Mouse (Mus musculus) forebrain, embryonic 13.5 days (tissue): ENCODE measurements around the gene Tex38. TPM values are rescaled to one million over a fixed set of nuclear protein-coding genes. Genes with fewer than 3 reads are reported as not detected.

Experiments used
- ATAC-seq: fragments of 200-750 bp; cut with Nextera tagmentation; 2 replicates; pipeline ENCODE4 v1.8.0; 2017
- H3K27ac ChIP-seq: fragments of 300-500 bp; sonication (generic); 2 replicates; pipeline ENCODE4 v1.5.1; 2015; ENCODE audit warnings: inconsistent platforms, mild to moderate bottlenecking, moderate library complexity
- H3K27me3 ChIP-seq: fragments of 300-500 bp; sonication (generic); 2 replicates; pipeline ENCODE4 v1.6.1; 2015; ENCODE audit warnings: mild to moderate bottlenecking, inconsistent platforms
- H3K36me3 ChIP-seq: fragments of 300-500 bp; sonication (generic); 2 replicates; pipeline ENCODE4 v1.6.1; 2015; ENCODE audit warnings: mild to moderate bottlenecking, inconsistent platforms; ENCODE audit not compliant: poor library complexity, severe bottlenecking
- H3K4me1 ChIP-seq: fragments of 300-500 bp; sonication (generic); 2 replicates; pipeline ENCODE4 v1.6.1; 2015; ENCODE audit warnings: inconsistent platforms
- H3K4me2 ChIP-seq: fragments of 300-500 bp; sonication (generic); 2 replicates; pipeline ENCODE4 v1.6.1; 2015; ENCODE audit warnings: inconsistent platforms, mild to moderate bottlenecking, moderate library complexity
- H3K4me3 ChIP-seq: fragments of 300-500 bp; sonication (generic); 2 replicates; pipeline ENCODE4 v1.5.1; 2015; ENCODE audit warnings: mild to moderate bottlenecking, inconsistent platforms
- H3K9ac ChIP-seq: fragments of 300-500 bp; sonication (generic); 2 replicates; pipeline ENCODE4 v1.6.1; 2015; ENCODE audit warnings: mild to moderate bottlenecking, inconsistent platforms
- H3K9me3 ChIP-seq: fragments of 300-500 bp; sonication (generic); replicated peaks from 2 replicates; pipeline ENCODE4 v1.6.1; 2016; ENCODE audit warnings: inconsistent platforms
- WGBS: fragments of 180-500 bp; shearing (Covaris S2); methylation state at CpG from one replicate; pipeline ENCODE4 v1.1.7; 2015; 5-methylcytosine and 5-hydroxymethylcytosine counted together
- polyA plus RNA-seq: library from polyadenylated mRNA; unstranded; fragments of >200 nt; fragmentation: Nextera tagmentation; extraction: Ambion mirVana; gene quantifications from 2 replicates; pipeline ENCODE4 v1.2.1, GENCODE M21; 2015

Gene Tex38
- polyA plus RNA-seq, 1 experiment from 2014 or later = not detected

GRCm38 (mm10) chr4:115815606-115816005 is 34.8 kb upstream of the Tex38 start:
- Histone ChIP-seq H3K27me3 (no peaks in the 10 kb centered on the region), H3K4me2 (no peak overlapping the region), H3K4me3 (no peak overlapping the region), H3K9me3 (no peaks in the 10 kb centered on the region), H3K27ac (no peak overlapping the region), H3K36me3 (peaks cover 43% of the 10 kb centered on the region), H3K9ac (no peak overlapping the region), H3K4me1 (no peaks in the 10 kb centered on the region)
- no peak for ATAC-seq
- WGBS = 95% methylated on average over 5 of the region's 5 CpGs

- no peak overlapping the region for H3K27ac ChIP-seq
- 78% methylated on average over 4 of the region's 4 CpGs for WGBS
- no peak overlapping the region for H3K9ac ChIP-seq
- no peaks in the 10 kb centered on the region for H3K9me3 ChIP-seq
- no peak overlapping the region for H3K4me3 ChIP-seq
- no peaks in the 10 kb centered on the region for H3K4me1 ChIP-seq
- no peak for ATAC-seq
- H3K4me2 ChIP-seq = no peak overlapping the region
- no peaks in the 10 kb centered on the region for H3K27me3 ChIP-seq
- H3K36me3 ChIP-seq = peaks cover 43% of the 10 kb centered on the region
Observed at GRCm38 (mm10) chr4:115812326-115812725, 31.5 kb upstream of the Tex38 start.

DNA sequence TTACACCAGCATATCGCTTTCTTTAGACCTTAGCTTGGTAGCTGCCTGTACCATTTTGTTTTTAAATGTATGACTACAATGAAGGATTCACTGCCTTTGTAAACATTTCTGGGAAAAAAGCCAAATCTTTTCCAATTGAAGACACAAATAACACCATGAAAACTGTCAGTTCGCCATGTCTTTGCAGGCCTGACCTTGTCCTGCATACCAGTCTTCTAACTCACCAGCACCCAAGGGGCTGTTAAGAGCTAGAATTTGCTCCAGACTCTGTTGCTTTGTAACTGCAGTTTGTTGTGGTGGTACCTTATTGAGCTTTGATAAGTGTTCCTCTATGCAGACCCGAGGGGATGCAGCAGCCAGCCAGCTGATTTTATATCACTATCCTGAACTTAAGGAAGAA is 19.2 kb upstream of the Tex38 start:
- no peak overlapping the region for H3K4me3 ChIP-seq
- H3K9ac ChIP-seq = no peak overlapping the region
- no peaks in the 10 kb centered on the region for H3K9me3 ChIP-seq
- WGBS = 65% methylated on average over 3 of the region's 3 CpGs
- no peak overlapping the region for H3K4me2 ChIP-seq
- 0 out of 2 replicates have a peak, but pooled peaks cover 2% of the 10 kb centered on the region for H3K4me1 ChIP-seq
- no peaks in the 10 kb centered on the region for H3K27me3 ChIP-seq
- ATAC-seq = no peak
- H3K27ac ChIP-seq = no peak overlapping the region
- peaks cover 60% of the 10 kb centered on the region for H3K36me3 ChIP-seq

DNA sequence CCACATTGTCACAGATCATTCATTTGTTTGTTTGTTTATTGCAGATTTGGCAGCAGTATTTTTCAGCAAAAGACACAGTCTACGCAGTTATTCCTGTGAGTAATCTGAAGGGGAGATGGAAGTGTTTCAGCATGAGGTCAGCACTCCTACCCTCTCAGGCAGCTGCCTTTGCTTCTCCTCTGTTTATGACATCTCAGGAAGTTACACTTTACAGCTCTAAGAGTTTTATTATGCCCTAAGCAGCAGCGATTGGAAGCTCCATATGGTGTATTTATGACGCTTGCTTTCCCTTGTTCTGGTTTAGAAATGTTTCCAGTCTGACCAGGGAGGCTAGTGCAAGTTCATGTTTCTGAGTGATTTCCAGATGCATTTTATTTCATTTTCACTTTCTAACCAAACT is 14.5 kb upstream of the Tex38 start:
- no peak for ATAC-seq
- H3K4me1 ChIP-seq = 0 out of 2 replicates have a peak, but pooled peaks cover 2% of the 10 kb centered on the region
- WGBS = 96% methylated on average over 3 of the region's 3 CpGs
- H3K4me2 ChIP-seq = no peak overlapping the region
- no peaks in the 10 kb centered on the region for H3K9me3 ChIP-seq
- no peak overlapping the region for H3K9ac ChIP-seq
- no peak overlapping the region for H3K27ac ChIP-seq
- H3K4me3 ChIP-seq = no peak overlapping the region
- peaks cover 67% of the 10 kb centered on the region for H3K36me3 ChIP-seq
- H3K27me3 ChIP-seq = no peaks in the 10 kb centered on the region

DNA sequence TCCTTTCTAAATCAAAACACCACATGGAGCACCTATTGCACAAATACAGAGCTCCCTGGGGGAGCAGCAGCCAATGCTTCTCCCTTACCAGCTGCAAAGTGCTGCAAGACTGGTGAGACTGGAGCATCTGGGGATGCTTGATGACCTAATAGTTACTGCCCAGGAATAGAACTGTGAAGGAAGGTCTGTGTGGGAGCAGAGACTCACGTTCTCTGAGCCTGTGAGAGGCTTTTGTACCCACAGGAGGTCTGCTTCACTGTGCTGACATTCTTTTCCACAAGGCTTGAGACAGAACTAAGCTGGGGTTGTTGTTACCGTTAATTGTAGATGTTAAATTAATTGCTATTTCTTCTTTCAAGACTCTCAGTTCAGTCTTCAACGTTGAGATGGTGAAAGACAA is 10.0 kb upstream of the Tex38 start:
- Histone ChIP-seq H3K4me3 (no peak overlapping the region), H3K36me3 (peaks cover 49% of the 10 kb centered on the region), H3K4me2 (no peak overlapping the region), H3K9ac (no peak overlapping the region), H3K4me1 (peaks cover 3% of the 10 kb centered on the region), H3K27me3 (no peaks in the 10 kb centered on the region), H3K9me3 (no peaks in the 10 kb centered on the region), H3K27ac (no peak overlapping the region)
- 79% methylated on average over 3 of the region's 3 CpGs for WGBS
- ATAC-seq = no peak

DNA sequence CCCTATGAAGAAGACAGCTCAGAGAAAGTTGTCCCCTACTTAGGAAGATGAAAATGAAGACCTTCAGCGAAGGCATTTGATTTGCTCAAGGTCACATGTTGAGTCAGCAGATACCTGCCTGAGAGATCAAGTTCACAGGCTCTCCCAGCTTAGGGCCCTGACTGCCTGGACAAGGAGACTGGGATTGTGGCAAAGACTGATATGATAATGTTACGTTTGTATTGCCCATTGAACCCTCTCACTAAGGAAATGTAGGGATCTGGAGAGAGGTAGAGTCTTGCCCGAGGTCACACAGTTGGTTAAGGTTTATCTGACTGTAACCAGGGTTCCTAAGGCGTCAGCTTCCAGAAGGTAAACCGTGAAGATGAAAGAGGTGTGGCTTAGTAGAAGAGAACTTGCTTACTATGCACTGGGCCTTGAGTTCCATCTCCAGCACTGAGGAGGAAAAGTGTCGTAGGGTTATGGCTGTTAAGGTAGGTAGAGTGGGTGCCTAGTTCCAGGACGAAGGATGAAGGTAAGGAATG is 4.8 kb upstream of the Tex38 start:
- Histone ChIP-seq H3K4me1 (peaks cover 14% of the 10 kb centered on the region), H3K9ac (peak overlapping the region; percentile 75), H3K27ac (no peak overlapping the region), H3K4me3 (peak overlapping the region; percentile 63), H3K9me3 (no peaks in the 10 kb centered on the region), H3K27me3 (no peaks in the 10 kb centered on the region), H3K4me2 (peak overlapping the region; percentile 65), H3K36me3 (peaks cover 23% of the 10 kb centered on the region)
- WGBS = 63% methylated on average over 7 of the region's 7 CpGs
- peak; percentile 3; the same call in 1 of the 2 replicates for ATAC-seq

GRCm38 (mm10) chr4:115784769-115785510 is 4.1 kb upstream of the Tex38 start, which contains the start of gene Atpaf1:
Gene Atpaf1 (plus strand): TSS chr4:115784812.
- peaks cover 18% of the 10 kb centered on the region for H3K36me3 ChIP-seq
- H3K4me2 ChIP-seq = peak within 1 kb of the TSS; percentile 65
- no peaks in the 10 kb centered on the region for H3K27me3 ChIP-seq
- 1% methylated on average over 45 of the region's 69 CpGs for WGBS
- no peaks in the 10 kb centered on the region for H3K9me3 ChIP-seq
- H3K4me3 ChIP-seq = peak within 1 kb of the TSS; percentile 63
- H3K4me1 ChIP-seq = peaks cover 14% of the 10 kb centered on the region
- H3K9ac ChIP-seq = peak within 1 kb of the TSS; percentile 75
- ATAC-seq = peak; percentile 94
- H3K27ac ChIP-seq = no peak within 1 kb of the TSS

DNA sequence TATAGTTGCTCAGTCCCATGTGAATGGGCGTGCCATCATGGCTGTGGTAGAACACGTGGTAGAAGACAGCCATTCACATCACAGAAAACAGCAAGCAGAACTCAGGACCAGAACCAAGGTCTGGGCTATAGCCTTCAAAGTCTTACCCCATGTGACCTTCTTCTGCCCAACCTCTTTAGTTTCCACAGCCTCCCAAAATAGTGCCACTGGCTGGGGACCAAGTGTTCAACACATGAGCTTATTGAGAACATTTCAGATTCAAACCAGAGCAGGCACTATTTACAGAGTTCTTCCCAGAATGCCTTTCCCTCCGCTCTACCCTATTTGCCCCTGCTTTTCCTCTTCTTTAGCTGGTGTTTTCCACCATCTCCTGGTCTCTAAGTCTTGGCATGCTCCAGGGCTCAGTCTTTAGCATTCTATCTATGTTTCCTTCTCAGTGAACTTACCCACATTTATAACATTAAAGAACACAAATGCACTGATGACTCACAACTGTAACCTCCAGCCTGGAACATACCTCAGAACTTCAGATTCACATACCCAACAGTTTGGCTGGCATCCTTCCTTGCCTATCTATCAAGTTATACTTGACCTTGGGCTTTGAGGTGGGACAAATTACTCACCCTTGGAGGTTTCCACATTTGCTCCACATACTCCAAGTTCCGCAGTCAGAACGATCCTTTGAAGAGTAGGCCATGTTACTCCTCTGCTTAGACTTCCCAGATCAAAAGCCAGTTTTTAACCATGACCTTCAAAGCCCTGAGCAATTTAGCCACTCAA is 1.4 kb upstream of the Tex38 start:
- Histone ChIP-seq H3K4me3 (no peak overlapping the region), H3K9me3 (no peaks in the 10 kb centered on the region), H3K36me3 (peaks cover 9% of the 10 kb centered on the region), H3K27ac (no peak overlapping the region), H3K4me1 (peaks cover 14% of the 10 kb centered on the region), H3K9ac (no peak overlapping the region), H3K27me3 (no peaks in the 10 kb centered on the region), H3K4me2 (no peak overlapping the region)
- WGBS = 89% methylated on average over 5 of the region's 5 CpGs
- ATAC-seq = no peak

GRCm38 (mm10) chr4:115780269-115780668 is 549 bp downstream of the Tex38 start:
- WGBS = 57% methylated on average over 6 of the region's 6 CpGs
- H3K4me2 ChIP-seq = no peak overlapping the region
- peaks cover 6% of the 10 kb centered on the region for H3K4me1 ChIP-seq
- peaks cover 19% of the 10 kb centered on the region for H3K36me3 ChIP-seq
- no peak for ATAC-seq
- no peaks in the 10 kb centered on the region for H3K27me3 ChIP-seq
- H3K27ac ChIP-seq = no peak overlapping the region
- no peaks in the 10 kb centered on the region for H3K9me3 ChIP-seq
- no peak overlapping the region for H3K9ac ChIP-seq
- no peak overlapping the region for H3K4me3 ChIP-seq

DNA sequence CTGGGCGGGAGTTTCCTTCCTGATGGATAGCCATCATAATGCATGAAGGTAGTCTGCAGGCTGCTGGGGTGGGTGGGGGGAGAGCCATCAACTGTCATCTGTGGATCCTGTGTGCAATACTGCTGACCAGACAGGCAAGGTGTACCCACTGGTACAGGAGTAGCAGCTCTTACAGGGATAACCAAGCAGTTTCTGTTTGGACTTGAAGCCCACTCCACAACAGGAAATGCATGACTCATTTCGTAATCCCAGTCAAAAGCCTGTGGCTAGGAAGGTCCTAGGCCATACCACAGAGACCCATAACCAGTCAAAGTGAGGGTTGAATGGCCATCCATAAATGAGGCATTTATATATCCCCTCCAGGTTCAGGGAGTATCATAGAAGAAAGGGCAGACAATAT is 3.2 kb downstream of the Tex38 start:
- no peaks in the 10 kb centered on the region for H3K27me3 ChIP-seq
- H3K36me3 ChIP-seq = peaks cover 36% of the 10 kb centered on the region
- WGBS = 92% methylated on average over 2 of the region's 2 CpGs
- no peaks in the 10 kb centered on the region for H3K4me1 ChIP-seq
- H3K9me3 ChIP-seq = no peaks in the 10 kb centered on the region
- H3K27ac ChIP-seq = no peak overlapping the region
- no peak overlapping the region for H3K4me2 ChIP-seq
- H3K4me3 ChIP-seq = no peak overlapping the region
- no peak overlapping the region for H3K9ac ChIP-seq
- ATAC-seq = no peak

- ATAC-seq = no peak
- Histone ChIP-seq H3K4me2 (no peak overlapping the region), H3K4me1 (no peaks in the 10 kb centered on the region), H3K36me3 (peaks cover 47% of the 10 kb centered on the region), H3K9me3 (no peaks in the 10 kb centered on the region), H3K9ac (no peak overlapping the region), H3K4me3 (no peak overlapping the region), H3K27me3 (no peaks in the 10 kb centered on the region), H3K27ac (no peak overlapping the region)
- 87% methylated on average over 6 of the region's 6 CpGs for WGBS
Observed at GRCm38 (mm10) chr4:115775056-115775455, 5.8 kb downstream of the Tex38 start.
